Mouse (Mus musculus) kidney, adult 8-10 months (tissue): ENCODE measurements around the gene Elovl6.

Source experiments
- DNase-seq, 2 experiments: peaks; one replicate each; pipeline ENCODE4 v3.0.0; 2022

Gene Elovl6

DNA sequence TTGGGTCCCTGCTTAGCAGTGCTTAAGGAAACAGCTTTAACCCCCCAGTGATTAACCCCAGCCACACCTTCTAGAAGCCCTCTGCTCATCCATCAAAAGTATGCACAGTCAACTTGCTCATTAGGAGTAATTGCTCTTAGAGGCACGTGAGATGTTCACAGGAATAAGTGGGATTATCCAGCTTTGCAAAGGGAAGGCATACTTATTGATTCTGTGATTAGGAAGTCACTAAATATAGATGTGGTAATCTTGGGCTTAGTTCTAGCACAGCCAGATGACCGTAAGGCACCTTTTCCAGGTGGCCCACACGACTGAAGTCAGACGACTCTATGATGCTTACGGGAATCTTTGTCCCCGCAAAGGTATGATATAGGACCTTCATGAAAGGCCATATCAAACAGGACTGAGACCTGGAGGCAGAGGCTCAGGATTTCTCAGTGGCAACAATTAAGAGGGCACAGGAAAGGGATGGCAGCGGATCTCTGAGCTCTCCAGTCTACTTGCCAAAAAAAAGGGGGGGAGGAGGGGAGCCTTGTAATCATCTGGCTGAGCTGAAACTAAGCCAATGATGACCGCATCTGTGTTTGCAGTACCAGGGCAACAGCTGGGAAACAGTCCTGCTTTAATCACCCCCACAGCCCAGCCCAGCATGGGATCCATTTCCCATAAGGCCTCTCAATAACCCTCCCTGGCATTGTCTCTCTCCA lies 117.6 kb downstream of the Elovl6 start:
- no peak for DNase-seq

GRCm38 (mm10) chr3:129650293-129650612 lies 118.1 kb downstream of the Elovl6 start:
- no peak for DNase-seq

DNA sequence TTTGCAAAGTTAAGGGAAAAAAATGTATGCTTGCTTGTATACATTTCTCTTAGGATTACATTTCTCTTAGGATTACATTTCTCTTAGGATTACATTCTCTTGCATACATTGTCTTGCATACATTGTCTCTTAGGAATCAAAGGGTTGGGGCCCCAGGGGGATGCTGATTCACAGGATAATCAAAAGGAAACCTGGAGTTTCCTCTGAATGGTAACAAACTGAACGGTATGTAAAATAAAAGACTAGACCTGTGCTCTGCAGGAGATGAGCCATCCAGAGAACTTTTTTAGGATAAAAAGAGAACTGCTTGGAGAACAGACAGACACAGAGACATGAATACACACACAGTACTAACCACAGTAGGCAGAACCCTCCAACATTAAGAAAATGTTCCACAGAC lies 118.8 kb downstream of the Elovl6 start:
- no peak for DNase-seq

GRCm38 (mm10) chr3:129651765-129652164 lies 119.6 kb downstream of the Elovl6 start:
- DNase-seq: no peak

GRCm38 (mm10) chr3:129652476-129652875 lies 120.3 kb downstream of the Elovl6 start:
- no peak for DNase-seq

DNA sequence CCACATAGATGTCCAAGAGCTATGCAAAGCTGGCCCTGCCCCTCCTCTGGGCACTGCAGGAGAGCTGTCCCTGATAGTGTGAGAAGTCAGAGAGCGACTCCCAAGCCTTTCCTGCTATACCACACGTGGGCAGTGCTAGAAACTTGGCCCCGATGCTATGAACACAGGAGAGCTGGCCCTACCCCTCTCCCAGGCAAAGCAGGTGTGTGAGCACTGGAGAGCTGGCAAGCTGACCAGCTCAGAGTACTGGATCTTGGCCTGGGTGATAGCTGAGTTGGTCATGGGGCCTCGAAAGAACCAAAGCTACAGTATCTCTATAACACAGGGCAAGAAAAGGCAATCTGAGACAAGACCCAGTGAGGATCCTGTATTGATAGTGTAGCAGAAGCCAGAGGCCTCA lies 124.4 kb downstream of the Elovl6 start:
- DNase-seq: no peak

GRCm38 (mm10) chr3:129657222-129657621 lies 125.1 kb downstream of the Elovl6 start:
- no peak for DNase-seq

DNA sequence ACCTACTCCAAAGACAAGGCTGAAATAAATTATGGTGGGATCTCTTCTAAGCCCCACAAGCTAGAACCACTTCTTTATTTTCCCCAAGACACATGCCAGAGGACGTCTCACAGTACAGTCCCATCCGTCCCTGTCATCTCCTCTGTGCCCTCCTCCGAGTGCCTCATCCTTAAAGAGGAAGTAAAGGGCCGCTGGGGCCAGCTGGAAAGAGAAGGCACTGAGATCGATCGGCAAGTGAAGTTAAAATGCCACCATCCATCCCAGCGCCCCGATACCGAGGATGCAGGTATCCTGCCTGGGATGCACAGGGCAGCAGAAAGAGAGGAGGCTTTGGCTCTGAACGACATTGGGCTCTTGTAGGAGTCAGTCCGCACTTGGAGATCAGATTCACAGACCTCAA lies 125.6 kb downstream of the Elovl6 start:
- DNase-seq: no peak

GRCm38 (mm10) chr3:129658776-129659175 lies 126.6 kb downstream of the Elovl6 start:
- no peak for DNase-seq

- DNase-seq: no peak
These were observed 131.8 kb downstream of the Elovl6 start for GRCm38 (mm10) chr3:129663906-129664305.

DNA sequence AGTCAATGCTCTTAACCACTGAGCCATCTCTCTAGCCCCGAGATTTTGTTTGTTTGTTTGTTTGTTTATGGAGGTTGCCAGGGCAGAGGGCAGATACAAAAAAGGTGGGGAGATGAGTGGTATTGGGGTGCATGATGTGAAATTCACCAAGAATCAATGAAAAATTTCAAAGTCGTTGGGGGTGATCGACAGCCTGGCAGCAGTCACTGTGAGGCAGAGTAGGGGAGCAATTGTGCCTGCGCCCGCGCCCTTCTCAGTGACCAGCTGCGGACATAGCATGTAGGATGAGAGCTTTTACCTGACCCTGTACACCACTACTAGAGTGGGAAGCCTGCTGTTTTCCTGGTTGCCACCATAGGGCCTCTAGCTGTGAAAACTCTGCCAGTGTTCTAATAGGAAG lies 143.8 kb downstream of the Elovl6 start:
- no peak for DNase-seq

DNA sequence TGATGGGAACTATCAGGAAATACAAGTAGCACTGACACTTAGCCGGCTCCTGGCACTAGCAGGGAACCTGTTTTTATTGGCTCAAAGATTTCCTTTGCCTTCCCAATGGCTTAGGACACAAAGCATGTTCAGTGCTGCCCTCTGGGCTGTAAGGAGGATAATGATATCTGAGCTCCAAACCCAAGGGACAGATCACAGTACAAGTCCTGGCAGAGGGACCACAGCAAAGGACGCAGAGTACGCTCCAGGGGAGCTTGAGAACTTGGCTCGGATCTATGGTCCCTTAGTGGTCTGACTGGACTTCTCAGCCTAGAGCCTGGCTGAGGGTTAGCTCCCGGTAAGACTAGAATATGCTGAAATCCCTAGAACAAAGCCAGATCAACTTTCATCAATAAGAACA lies 148.1 kb downstream of the Elovl6 start:
- peak in 1 of 2 experiments; percentile 26 for DNase-seq

DNA sequence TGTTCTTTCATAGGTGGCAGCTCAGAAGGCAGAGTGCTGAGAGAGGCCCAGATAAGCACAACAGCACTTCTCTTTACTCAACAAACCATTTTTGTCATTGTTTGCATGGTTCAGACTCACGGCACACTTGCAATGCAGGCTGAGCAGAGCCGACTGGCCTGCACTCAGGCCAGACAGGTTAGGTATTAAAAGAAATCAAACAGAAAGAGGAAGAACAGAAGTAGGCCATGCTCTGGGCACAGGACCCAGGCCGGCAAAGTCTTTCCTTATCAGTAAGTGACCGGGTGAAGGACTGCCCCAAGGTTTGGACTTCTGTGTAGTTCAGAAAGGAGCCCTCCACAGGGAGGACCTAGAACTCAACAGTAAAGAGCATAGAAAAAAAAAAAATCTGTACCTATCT lies 149.7 kb downstream of the Elovl6 start:
- DNase-seq: peak in 1 of 2 experiments; percentile 1

GRCm38 (mm10) chr3:129682389-129682788 lies 150.2 kb downstream of the Elovl6 start:
- DNase-seq: peak in 1 of 2 experiments; percentile 3

DNA sequence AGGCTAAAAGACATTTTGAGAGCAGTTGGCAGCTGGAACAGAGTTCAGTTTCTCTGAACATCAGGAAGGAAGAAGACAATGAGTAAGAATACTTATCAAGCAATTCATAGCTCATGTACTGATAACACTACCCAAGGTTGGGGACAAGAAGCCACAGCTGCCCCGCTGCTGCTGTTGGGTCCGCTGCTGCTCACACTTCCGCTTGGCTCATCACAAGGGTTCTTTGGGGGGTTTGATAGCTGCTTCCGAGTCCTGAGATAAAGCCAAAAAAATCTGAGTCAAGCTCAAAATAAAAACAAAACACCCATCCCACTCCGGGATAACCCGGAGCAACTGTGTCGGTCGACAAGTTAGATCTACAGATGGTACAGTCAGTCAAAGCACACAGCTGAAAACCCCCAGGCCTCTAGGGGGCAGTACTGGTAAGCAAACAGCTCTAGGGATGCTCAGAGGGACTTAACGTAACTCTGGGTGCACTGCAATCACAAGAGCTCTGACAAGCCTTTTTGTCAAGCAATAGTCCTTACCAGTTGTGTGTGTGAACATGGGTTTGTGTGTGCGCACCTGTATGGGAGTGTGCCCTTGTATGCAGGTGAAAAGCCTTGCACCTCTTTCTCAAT lies 151.0 kb downstream of the Elovl6 start:
- peak in 1 of 2 experiments; percentile 11 for DNase-seq

DNA sequence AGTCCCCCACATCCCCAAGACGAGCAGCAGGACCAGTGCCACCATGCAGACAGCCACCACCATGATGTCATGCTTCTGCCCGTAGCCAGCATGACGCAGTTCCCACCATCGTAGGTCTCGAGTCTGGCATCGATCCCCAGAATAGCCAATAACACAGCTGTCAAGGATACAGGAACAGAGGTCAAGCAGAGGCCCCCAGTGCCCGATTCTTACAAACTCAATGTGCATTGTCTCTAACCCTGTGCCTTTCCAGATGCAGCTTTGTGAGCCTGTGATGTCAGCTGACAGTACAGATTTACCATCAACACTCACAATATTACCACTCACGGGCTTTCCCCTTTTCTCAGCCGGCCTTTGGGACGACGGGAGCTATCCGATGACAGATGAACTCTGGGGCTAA lies 154.0 kb downstream of the Elovl6 start:
- DNase-seq: no peak

- DNase-seq: peak; percentile 42 to 58
These were observed 154.7 kb downstream of the Elovl6 start for GRCm38 (mm10) chr3:129686698-129687333.

- no peak for DNase-seq
These were observed 155.3 kb downstream of the Elovl6 start for GRCm38 (mm10) chr3:129687429-129687828.
